Mouse (Mus musculus): Measurements from ENCODE around the gene Dkk2. TPM values are rescaled to one million over a fixed set of nuclear protein-coding genes. Genes with fewer than 3 reads are reported as not detected.
A peak's percentile ranks its signal among the peaks of the same experiment; 100 is the strongest.

Gene Dkk2
- polyA plus RNA-seq, 1 experiment from 2014 or later: 1.8 TPM

DNA sequence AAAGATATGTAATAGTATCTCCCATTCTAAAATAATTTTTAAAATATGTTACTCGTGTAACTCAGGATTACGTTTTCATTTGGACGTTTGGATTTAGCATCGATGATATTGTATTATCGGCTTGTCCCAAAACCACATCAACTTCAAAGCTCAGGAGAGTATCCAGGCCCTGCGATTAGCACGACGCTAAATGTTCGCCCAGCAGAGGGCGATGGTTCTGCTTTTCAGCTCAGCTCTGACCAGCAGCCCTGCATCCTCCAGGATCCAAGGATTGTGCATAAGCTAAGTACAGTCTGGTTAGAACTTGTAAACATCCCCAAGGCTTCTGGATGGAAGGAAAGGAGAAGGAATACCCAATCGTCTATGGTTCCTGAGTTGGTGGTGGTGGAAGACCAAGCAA lies 122.4 kb downstream of the Dkk2 start:
- Histone ChIP-seq H3K27me3 (ENCODE audit: control insufficient read depth, insufficient read depth, low read length) (no peaks in the 10 kb centered on the region), H3K27ac (ENCODE audit: low read length) (no peak overlapping the region), H3K36me3 (ENCODE audit: control insufficient read depth, insufficient read depth) (no peaks in the 10 kb centered on the region), H3K4me2 (ENCODE audit: low read depth, low read length) (no peak overlapping the region), H3K4me3 (ENCODE audit: low read length) (no peak overlapping the region), H3K9ac (ENCODE audit: low read length) (no peak overlapping the region), H3K9me3 (replicated peaks; ENCODE audit: control insufficient read depth, low read length) (no peaks in the 10 kb centered on the region), H3K4me1 (ENCODE audit: control insufficient read depth, insufficient read depth, low read length) (no peaks in the 10 kb centered on the region)
- WGBS: 21% methylated on average over 11 of the region's 11 CpGs
- no peak for ATAC-seq (replicated peaks; ENCODE audit: extremely low read depth, insufficient read depth, low FRiP score)

- Histone ChIP-seq H3K9ac (ENCODE audit: low read length) (no peak overlapping the region), H3K4me3 (ENCODE audit: low read length) (no peak overlapping the region), H3K4me1 (ENCODE audit: control insufficient read depth, insufficient read depth, low read length) (no peaks in the 10 kb centered on the region), H3K4me2 (ENCODE audit: low read depth, low read length) (no peak overlapping the region), H3K36me3 (ENCODE audit: control insufficient read depth, insufficient read depth) (no peaks in the 10 kb centered on the region), H3K9me3 (replicated peaks; ENCODE audit: control insufficient read depth, low read length) (no peaks in the 10 kb centered on the region), H3K27ac (ENCODE audit: low read length) (no peak overlapping the region), H3K27me3 (ENCODE audit: control insufficient read depth, insufficient read depth, low read length) (no peaks in the 10 kb centered on the region)
- no peak for ATAC-seq (replicated peaks; ENCODE audit: extremely low read depth, insufficient read depth, low FRiP score)
- WGBS: 37% methylated on average over 5 of the region's 5 CpGs
Measured at GRCm38 (mm10) chr3:132211260-132211659, 126.2 kb downstream of the Dkk2 start.

- Histone ChIP-seq H3K9ac (ENCODE audit: low read length) (no peak overlapping the region), H3K4me3 (ENCODE audit: low read length) (no peak overlapping the region), H3K27ac (ENCODE audit: low read length) (no peak overlapping the region), H3K9me3 (replicated peaks; ENCODE audit: control insufficient read depth, low read length) (no peaks in the 10 kb centered on the region), H3K36me3 (ENCODE audit: control insufficient read depth, insufficient read depth) (no peaks in the 10 kb centered on the region), H3K27me3 (ENCODE audit: control insufficient read depth, insufficient read depth, low read length) (no peaks in the 10 kb centered on the region), H3K4me2 (ENCODE audit: low read depth, low read length) (no peak overlapping the region), H3K4me1 (ENCODE audit: control insufficient read depth, insufficient read depth, low read length) (no peaks in the 10 kb centered on the region)
- ATAC-seq (replicated peaks; ENCODE audit: extremely low read depth, insufficient read depth, low FRiP score): no peak
- WGBS: 62% methylated on average over 7 of the region's 7 CpGs
Measured at GRCm38 (mm10) chr3:132219977-132220487, 134.9 kb downstream of the Dkk2 start.

DNA sequence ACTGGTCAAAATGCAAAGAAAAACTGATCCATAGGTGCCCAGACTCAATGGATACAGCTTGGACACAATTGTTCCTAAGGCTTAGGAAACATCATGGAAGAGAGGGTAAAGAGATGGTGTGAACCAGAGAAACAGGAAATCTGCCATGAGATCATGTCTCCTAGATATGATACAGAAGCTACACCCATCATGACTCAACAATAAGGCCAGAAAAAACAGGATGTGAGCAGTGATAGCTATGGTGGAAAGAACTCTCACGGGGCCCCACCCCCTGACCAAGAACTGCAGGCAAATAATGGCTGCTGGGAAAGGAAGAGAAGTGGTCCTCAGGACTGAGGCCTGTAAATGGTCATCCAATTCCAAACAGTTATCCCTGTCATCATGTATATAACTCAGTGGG lies 142.5 kb downstream of the Dkk2 start:
- H3K9ac ChIP-seq (ENCODE audit: low read length): no peak overlapping the region
- no peaks in the 10 kb centered on the region for H3K36me3 ChIP-seq (ENCODE audit: control insufficient read depth, insufficient read depth)
- H3K27me3 ChIP-seq (ENCODE audit: control insufficient read depth, insufficient read depth, low read length): no peaks in the 10 kb centered on the region
- peak; percentile 37; the same call in 1 of the 2 replicates for ATAC-seq (replicated peaks; ENCODE audit: extremely low read depth, insufficient read depth, low FRiP score)
- H3K4me1 ChIP-seq (ENCODE audit: control insufficient read depth, insufficient read depth, low read length): no peaks in the 10 kb centered on the region
- WGBS: 43% methylated on average over 1 of the region's 1 CpGs
- H3K4me2 ChIP-seq (ENCODE audit: low read depth, low read length): no peak overlapping the region
- no peak overlapping the region for H3K4me3 ChIP-seq (ENCODE audit: low read length)
- no peak overlapping the region for H3K27ac ChIP-seq (ENCODE audit: low read length)
- H3K9me3 ChIP-seq (replicated peaks; ENCODE audit: control insufficient read depth, low read length): no peaks in the 10 kb centered on the region
